Mouse (Mus musculus): ENCODE results near the gene Zfp81.
A peak's percentile ranks its signal among the peaks of the same experiment; 100 is the strongest.

GRCm38 (mm10) chr17:33358411-33359384 lies at the start of gene Zfp81:
- TF ChIP-seq EP300 (IDR thresholded peaks at IDR 0.05; ENCODE audit: low read depth) (no peak), CTCF (IDR thresholded peaks at IDR 0.05; ENCODE audit: low read depth) (peak; percentile 4; the same call in 1 of the 2 replicates)

Measured in heart, postnatal 0 days (tissue).